Mouse (Mus musculus) testis, adult 2 months (tissue): ENCODE results near the gene Lrrc28.

Source experiments
- CTCF ChIP-seq: fragments of 200-500 bp; IDR thresholded peaks from 2 replicates; pipeline ENCODE4 v1.5.1; 2012; ENCODE audit warnings: low read depth, mild to moderate bottlenecking, inconsistent platforms, low read length, moderate library complexity; ENCODE audit not compliant: control insufficient read depth, insufficient read depth, insufficient replicate concordance
- POLR2A ChIP-seq: fragments of 200-500 bp; IDR thresholded peaks from 2 replicates; pipeline ENCODE4 v1.6.1; 2012; ENCODE audit warnings: low read depth, mild to moderate bottlenecking, inconsistent platforms, low read length, moderate library complexity; ENCODE audit not compliant: control insufficient read depth

DNA sequence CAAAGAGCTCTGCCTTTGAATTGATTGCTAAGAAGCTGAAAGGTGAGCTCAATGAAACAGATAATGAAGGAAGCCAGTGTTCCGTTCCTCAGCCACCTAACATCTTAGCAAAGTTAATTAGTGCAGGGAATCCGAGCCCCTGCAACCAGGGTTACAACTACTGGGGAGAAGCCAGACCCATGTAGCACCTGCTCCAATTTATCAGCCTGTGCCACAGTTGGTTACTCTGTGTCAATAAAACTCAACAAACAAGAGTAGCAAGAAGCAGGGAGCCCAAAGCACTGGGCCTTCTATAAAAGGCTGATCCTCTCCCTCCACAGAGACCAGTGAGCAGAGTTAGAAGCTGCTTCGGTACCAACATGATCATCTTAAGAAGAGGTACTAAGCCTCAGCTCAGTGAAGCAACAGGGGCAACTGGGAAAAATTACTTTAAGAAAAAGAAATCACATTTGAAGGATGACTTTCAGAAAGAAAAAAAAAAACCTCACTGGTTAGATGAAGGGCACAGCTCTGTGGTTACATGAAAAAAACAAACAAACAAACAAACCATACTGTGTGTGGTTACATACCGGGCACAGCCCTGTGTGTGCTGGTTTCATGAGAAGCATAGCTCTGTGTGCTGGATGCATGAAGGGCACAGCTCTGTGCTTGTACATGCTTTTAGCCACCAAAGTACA lies 36.6 kb downstream of the Lrrc28 start:
- no peak for TF ChIP-seq CTCF
- no peak for TF ChIP-seq POLR2A
